Mouse (Mus musculus) heart, adult 9 months (tissue): ENCODE results near the gene Pbld1.

Experiments used
- DNase-seq, 2 experiments: peaks; one replicate each; pipeline ENCODE4 v3.0.0; 2022; ENCODE audit warnings: low spot score in 2 of 2

The Pbld1 gene

DNA sequence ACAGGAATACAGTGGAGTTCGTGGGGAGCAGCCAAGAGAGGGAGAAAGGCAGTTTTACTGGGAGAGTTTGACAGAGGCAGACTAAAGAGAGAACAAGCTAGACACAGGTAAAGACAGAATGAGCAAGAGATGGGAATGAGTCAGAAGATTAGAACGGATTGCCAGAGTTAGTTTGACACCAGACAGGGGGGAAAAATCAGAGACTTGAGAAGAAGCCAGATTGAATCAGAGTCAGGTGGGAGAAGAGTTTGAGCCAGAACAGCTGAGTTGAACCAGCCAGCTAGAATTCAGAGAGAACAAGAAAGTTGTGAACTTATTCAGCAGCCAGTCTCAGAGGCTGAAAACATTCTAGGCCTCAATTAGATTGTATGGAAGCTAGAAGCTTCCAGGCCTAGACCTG, at the start of gene Pbld1:
TSS of gene Pbld1 (plus strand) at position 301 of the 400 bp plus-strand sequence.
- DNase-seq = no peak

DNA sequence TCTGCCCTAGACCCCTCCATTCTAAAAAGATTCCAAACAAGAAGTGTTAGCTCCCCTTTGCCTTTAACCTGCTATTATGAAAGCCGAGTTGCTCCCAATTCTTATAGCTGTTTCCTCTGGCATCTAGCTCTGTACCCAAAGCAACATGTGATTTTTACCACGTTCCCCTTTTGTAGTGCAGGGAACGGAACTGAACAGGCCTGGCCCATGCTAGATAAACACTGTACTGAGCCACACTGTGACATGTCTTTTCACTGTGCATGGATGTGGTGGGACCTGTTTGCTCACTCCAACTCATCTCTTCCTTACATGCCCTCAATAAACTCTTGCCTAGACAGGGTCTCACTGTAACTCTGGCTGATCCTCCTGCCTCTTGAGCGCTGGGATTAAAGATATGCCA, 49.7 kb upstream of the Pbld1 start:
- DNase-seq = no peak

DNA sequence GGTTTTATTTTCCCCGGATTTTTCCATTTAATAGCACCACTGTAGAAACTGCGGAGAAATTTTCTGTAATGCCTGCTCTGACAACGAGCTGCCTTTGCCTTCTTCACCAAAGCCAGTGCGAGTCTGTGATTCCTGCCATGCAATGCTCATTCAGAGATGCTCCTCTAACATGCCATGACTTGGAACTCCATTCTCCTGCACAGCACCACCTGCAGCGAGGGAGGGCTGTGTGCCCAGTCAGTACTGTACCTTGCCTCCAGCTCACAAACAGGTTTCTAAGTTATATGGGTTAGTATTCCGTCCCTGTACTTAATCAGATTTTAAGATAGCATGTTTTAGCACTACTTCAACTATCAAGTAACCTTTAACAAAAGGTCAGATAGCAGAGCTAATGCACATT, 48.4 kb upstream of the Pbld1 start:
- DNase-seq = no peak

DNA sequence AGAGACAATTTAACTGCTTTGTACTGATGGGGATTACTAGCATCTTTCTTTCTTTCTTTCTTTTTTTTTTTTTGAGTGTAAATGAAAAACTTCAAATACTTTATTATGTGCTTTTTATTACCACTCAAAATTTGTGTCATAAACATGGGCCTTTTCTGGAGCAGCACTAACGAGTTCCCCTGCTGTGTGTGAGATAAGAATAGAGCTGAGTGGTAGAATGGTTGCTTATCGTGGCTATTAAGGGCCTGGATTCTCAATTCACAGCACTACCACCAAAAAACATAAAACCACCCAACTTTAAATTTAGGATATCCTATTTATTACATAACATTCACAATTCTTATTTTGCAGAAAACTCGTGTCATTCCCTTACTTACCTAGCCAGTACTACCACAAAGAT, 46.5 kb upstream of the Pbld1 start:
- DNase-seq = no peak

DNA sequence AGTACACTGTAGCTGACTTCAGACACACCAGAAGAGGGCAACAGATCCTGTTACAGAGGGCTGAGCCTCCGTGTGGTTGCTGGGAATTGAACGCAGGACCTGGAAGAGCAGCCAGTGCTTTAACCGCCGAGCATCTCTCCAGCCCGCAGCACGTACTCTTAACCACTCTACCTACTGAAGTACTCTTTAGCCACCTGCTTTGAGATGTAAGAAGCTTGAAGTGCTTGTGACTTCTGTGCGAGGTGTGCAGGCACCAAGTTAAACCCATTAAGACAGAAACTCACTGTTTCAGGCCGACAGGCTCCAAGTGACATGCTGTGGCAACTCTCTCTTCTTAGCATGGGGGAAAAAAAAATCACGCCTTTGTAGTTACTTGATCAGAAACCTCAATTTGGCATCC, 45.8 kb upstream of the Pbld1 start:
- DNase-seq = no peak

DNA sequence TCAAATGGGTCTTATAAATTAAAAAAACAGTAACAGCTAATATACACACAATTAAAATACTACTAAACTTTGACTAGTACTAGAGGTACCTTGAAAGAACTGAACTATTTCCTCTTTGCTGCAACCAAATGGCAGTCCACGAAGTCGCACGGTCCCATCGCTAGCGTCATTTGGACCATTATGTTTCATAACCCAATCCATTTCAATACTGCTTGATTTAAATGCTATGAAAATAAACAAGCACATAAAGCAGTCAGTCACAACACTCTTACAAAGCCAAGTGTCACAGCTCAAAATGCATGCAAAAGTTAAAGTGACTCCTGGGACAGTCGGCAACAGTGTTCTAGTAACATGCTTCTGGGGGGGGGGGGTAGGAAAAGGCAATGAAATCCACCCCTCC, 40.7 kb upstream of the Pbld1 start:
- DNase-seq = no peak

GRCm38 (mm10) chr10:63021702-63022101, 38.3 kb upstream of the Pbld1 start:
- no peak for DNase-seq

GRCm38 (mm10) chr10:63022541-63023120, 37.3 kb upstream of the Pbld1 start:
- DNase-seq = no peak

GRCm38 (mm10) chr10:63023121-63023748, 36.7 kb upstream of the Pbld1 start:
- peak; percentile 70 to 71 for DNase-seq

GRCm38 (mm10) chr10:63023749-63024579, 36.0 kb upstream of the Pbld1 start, which contains the start of the genes Hnrnph3 and Pbld2:
Gene Hnrnph3 (minus strand): TSS chr10:63024217.
Gene Pbld2 (plus strand): TSS chr10:63024315.
- peak; percentile 99 for DNase-seq

- DNase-seq = peak; percentile 78 to 82
Observed at GRCm38 (mm10) chr10:63024580-63024910, 35.4 kb upstream of the Pbld1 start.

- DNase-seq = no peak
Observed at GRCm38 (mm10) chr10:63025016-63025415, 34.9 kb upstream of the Pbld1 start.

DNA sequence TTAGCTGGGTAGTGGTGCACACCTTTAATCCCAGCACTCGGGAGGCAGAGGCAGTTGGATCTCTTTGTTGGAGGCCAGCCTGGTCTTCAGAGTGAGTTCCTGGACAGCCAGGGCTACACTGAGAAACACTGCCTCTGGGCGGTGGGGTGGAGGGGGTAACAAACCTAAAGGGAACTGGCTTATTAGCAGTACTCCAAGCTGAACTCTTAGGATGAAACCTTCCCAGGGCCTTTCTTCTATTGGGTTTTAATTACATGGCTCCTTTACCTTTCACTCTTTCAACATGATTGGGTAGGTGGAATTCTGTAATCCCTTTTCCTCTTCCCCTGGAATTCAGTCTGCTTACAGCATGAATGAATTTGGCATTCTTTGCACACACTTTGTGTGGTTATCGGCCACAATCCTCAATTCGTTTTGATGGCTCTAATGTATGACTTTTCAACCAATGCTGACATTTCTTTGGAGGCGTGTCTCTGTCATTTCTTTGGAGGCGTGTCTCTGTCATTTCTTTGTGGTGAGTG, 34.4 kb upstream of the Pbld1 start:
- no peak for DNase-seq

DNA sequence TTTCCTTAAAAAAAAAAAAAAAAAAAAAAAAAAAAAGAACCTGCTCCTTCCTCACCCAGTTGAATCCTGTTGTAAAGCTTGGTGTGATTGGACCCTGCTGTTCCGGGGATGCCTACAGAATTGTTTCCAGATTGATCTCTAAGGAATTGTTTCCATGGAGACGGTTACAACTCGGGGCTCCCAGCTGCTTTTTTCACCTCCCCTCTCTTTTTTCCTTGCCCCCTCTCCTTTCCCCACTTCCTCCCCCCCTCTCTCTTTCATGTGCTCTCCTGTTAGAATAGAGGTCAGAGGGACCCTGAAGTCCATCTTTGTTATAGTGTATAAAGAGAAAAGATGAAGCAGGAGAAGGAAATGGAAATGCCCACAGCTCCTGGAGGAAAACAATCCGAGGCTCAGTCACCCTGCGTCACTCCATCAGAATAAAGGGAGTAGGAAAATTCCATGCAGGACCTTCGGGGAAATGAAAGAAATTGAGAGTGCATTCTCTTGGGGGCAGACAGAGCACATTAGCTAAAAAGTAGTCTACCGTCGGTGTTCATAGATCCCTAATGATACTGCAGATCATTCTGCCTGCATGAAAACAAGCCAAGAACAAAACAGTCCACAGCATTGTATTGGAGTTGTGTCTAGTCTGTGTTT, 33.7 kb upstream of the Pbld1 start:
- no peak for DNase-seq

GRCm38 (mm10) chr10:63026795-63027160, 33.2 kb upstream of the Pbld1 start:
- DNase-seq = no peak

DNA sequence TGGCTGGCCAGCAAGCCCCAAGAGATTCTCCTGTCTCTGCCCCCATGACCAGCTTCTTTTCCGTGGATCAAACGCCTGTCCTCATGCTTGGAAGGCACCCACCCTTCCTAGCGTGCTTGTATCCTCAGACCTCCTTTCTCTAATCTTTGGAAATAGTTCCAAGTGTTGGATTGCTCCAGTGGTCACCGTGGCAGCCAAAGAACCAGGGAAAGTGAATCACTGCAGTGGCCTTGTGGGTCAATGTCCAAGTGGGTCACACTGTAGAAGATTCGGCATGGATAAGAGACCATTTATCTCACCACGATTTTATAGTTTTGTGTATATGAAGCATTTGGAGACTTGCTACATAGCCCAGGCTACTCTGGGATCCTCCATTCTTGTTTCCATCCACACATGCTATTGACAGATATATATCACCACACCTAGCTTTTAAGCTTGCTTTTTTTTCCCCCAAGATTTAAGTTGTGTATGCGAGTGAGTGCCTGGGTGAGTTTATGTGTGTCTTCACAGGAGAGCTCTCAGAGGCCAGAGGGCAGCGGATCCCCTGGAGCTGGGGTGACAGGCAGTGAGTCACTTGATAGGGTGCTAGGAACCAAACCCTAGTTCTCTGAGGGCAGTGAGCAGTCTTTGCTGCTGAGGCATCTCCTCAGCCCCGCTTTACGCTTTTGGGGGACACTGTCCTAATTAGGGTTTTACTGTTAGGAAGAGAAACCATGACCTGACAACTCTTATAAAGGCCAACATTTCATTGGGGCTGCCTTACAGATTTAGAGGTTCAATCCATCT, 32.4 kb upstream of the Pbld1 start:
- DNase-seq = no peak

DNA sequence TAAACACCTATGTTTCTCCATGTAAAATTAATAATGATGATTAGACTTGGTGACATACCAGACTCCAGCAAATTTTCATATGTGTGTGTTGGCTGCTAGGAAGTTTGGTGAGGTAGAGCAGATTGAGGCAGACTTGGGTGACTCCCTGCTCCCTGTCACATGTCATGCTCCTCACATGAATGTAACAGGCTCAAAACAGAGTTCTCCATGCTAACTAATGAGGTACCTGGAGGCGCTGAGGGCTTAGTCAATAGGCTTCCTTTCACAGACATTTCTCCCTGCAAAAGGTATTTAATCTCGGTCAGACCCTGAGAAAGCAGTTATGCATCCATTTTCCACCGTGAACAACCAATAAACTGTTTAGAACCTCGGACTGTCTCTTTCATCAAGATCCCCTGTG, 31.6 kb upstream of the Pbld1 start:
- DNase-seq = no peak

DNA sequence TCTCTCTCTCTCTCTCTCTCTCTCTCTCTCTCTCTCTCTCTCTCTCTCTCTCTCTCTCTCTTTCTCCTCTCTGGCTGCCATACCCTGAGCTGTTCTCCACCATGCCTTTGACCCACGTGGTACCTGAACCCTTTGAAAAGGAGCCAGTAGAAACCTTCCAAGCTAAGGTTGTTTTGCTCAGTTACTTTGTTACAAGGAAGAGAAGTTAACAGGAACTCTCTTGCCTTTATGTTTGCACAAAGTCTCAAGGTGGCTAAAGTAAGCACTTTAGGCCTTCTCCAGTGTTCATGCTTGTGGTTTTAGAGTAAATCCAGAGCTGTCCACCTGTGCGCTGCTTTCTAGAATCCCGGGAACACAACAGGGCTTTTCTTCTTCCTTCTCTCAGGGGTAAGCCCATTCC, 27.7 kb upstream of the Pbld1 start:
- DNase-seq = no peak

DNA sequence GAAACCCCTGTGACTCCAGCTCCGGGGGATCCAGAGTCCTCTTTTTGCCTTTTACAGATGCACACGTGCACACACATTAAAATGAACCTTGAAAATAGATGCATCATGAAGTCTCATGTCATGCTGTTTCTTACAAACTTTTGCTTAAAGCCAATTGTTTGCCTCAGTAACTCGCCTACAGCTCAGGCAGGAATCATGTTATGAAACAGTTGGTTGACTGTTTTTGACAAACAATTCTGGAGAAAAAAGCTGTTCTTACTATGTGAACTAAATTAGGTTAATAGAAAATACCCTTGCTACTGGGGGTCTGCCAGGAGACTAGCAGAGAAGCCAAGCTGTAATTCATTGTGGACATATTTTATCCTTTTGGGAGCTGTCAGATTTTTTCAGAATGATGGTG, 27.0 kb upstream of the Pbld1 start:
- DNase-seq = no peak

GRCm38 (mm10) chr10:63038571-63039320, 21.2 kb upstream of the Pbld1 start:
- DNase-seq = no peak
